Mouse (Mus musculus) liver, embryonic 11.5 days (tissue): Measurements from ENCODE around the gene Ncoa5. TPM values are rescaled to one million over a fixed set of nuclear protein-coding genes. Genes with fewer than 3 reads are reported as not detected.

Experiments
- ATAC-seq: fragments of 200-750 bp; cut with Nextera tagmentation; replicated peaks from 2 replicates; pipeline ENCODE4 v1.8.0; 2017; ENCODE audit warnings: moderate number of reproducible peaks, mild to moderate bottlenecking, moderate TSS enrichment, moderate library complexity; ENCODE audit not compliant: low FRiP score
- DNase-seq: peaks from one replicate; pipeline ENCODE4 v3.0.0-alpha.2; 2017; ENCODE audit warnings: low spot score
- H3K27ac ChIP-seq: fragments of 300-500 bp; sonication (generic); 2 replicates; pipeline ENCODE4 v1.5.1; 2014; ENCODE audit warnings: mild to moderate bottlenecking, low read depth, low read length, control low read depth
- H3K27me3 ChIP-seq: fragments of 300-500 bp; sonication (generic); replicated peaks from 2 replicates; pipeline ENCODE4 v1.6.1; 2014; ENCODE audit warnings: low read length, mixed read lengths; ENCODE audit not compliant: control insufficient read depth, insufficient read depth
- H3K36me3 ChIP-seq: fragments of 300-500 bp; sonication (generic); 2 replicates; pipeline ENCODE4 v1.6.1; 2014; ENCODE audit warnings: mild to moderate bottlenecking, low read length, moderate library complexity, mixed read lengths; ENCODE audit not compliant: control insufficient read depth, insufficient read depth
- H3K4me1 ChIP-seq: fragments of 300-500 bp; sonication (generic); replicated peaks from 2 replicates; pipeline ENCODE4 v1.6.1; 2014; ENCODE audit warnings: low read length, mixed read lengths; ENCODE audit not compliant: control insufficient read depth, insufficient read depth
- H3K4me2 ChIP-seq: fragments of 300-500 bp; sonication (generic); 2 replicates; pipeline ENCODE4 v1.6.1; 2014; ENCODE audit warnings: mild to moderate bottlenecking, control low read depth, moderate library complexity
- H3K4me3 ChIP-seq: fragments of 300-500 bp; sonication (generic); 2 replicates; pipeline ENCODE4 v1.5.1; 2014; ENCODE audit warnings: low read depth, low read length, control low read depth
- H3K9ac ChIP-seq: fragments of 300-500 bp; sonication (generic); 2 replicates; pipeline ENCODE4 v1.6.1; 2014; ENCODE audit warnings: low read depth, low read length, control low read depth
- H3K9me3 ChIP-seq: fragments of 300-500 bp; sonication (generic); 2 replicates; pipeline ENCODE4 v1.6.1; 2016; ENCODE audit warnings: low read length, inconsistent platforms, mixed read lengths; ENCODE audit not compliant: control insufficient read depth
- WGBS: fragments of 180-500 bp; shearing (Covaris S2); extraction: QIAGEN DNeasy Blood & Tissue Kit; methylation state at CpG from one replicate; pipeline ENCODE4 v1.1.7; 2014; 5-methylcytosine and 5-hydroxymethylcytosine counted together
- polyA plus RNA-seq: library from polyadenylated mRNA; unstranded; fragments of >200 nt; fragmentation: Nextera tagmentation; extraction: Ambion mirVana; gene quantifications from 2 replicates; pipeline ENCODE4 v1.2.1, GENCODE M21; 2014

Gene Ncoa5
- polyA plus RNA-seq, 1 experiment from 2014 or later, result 45.9 TPM

DNA sequence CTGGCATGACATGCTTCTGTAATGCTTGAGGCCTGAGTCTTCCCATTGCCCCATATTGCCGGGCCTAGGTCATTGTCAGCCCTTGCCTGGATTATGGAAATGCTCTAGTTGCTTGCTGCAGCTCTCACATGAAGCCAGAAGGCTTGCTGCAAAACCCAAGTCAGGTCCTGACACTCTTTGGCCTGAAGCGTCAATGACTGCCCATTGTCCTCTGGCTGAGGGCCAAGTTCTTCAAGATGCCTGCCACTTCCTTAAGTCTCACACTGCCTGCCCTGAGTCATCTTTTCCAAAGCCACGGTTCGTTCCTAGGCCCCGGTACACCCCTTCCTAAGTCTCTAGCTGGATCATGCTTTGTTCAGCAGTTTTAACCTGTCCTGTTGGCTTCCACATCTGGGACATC is 62.0 kb downstream of the Ncoa5 start:
- H3K4me3 ChIP-seq, result no peak overlapping the region
- ATAC-seq (no peak), DNase-seq (no peak)
- H3K36me3 ChIP-seq, result no peaks in the 10 kb centered on the region
- H3K9ac ChIP-seq, result no peak overlapping the region
- H3K27me3 ChIP-seq, result peaks cover 59% of the 10 kb centered on the region
- peaks cover 6% of the 10 kb centered on the region for H3K4me1 ChIP-seq
- H3K27ac ChIP-seq, result no peak overlapping the region
- WGBS, result 45% methylated on average over 5 of the region's 5 CpGs
- no peak overlapping the region for H3K4me2 ChIP-seq
- no peaks in the 10 kb centered on the region for H3K9me3 ChIP-seq

DNA sequence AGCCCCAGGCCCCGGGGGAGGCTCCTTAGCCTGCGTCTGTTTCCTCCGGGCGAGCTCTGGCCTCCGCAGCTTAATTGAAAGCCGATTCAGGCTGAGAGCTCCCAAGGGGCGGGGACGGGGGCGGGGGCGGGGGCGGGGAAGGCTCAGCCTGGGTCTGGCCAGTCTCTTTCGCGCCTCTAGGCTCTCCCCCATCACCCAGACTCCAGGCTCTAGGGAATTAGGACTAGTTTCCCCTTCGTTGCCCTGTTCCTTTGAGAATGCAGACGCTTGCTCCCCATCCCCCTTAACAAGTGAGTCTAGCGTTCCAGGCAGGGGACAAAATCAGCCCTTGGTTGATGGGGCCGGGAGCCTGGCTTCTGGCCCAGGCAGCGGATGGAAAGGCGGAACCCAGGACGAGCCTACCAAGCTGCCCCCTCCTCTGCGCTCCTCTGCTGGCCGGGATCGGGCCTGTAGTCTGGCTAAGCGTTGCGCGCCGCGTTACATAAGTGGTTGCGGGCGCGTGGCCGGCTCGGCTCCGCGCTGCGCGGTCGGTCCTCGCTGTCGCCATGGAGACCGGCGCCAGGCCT is 64.0 kb downstream of the Ncoa5 start:
- Histone ChIP-seq H3K4me2 (peak overlapping the region; percentile 31), H3K4me1 (peaks cover 7% of the 10 kb centered on the region), H3K4me3 (no peak overlapping the region), H3K27ac (no peak overlapping the region), H3K9me3 (no peaks in the 10 kb centered on the region), H3K27me3 (peaks cover 78% of the 10 kb centered on the region), H3K36me3 (no peaks in the 10 kb centered on the region), H3K9ac (no peak overlapping the region)
- ATAC-seq (no peak), DNase-seq (no peak)
- 2% methylated on average over 42 of the region's 42 CpGs for WGBS

DNA sequence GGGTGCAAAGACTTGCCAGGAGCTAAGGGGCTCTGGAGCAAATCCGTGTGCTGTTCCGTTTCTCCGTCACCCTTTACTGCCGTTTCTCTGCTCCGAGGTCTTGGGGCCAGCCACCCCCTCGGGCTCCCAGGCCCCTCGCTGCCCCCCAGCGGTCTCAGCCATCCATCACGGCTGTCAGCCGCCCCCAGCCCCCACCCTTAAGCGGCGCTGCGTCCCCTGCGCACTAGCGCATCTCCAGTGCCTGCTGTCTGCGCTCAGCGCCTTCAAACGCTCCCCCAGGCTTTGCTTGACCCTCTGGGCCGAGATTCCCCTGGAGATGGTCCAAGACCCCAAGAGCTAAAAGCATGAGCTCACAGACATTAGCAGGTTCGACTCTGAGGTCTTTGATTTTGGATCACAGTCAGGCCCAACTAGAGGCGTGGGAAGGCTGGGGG is 65.3 kb downstream of the Ncoa5 start:
- no peak for ATAC-seq

DNA sequence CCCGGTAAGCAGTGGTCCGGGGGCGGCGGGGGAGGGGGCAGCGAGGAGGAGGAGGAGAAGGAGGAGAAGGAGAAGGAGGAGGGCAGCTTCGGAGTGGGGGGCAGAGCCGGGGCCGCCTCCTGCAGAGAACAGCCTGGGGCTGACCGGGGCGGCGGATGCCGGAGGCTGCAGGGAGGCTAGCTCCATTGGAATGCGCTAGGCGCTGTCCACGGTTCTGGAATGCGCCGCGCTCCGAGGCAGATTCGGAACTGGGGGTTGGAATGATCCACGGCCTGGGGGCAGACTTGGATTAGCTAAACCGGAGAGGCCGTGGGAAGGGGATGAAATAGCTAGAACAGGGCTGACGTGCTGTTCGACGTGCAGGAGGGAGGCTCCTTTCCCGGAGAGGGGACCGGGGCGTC is 66.2 kb downstream of the Ncoa5 start:
- no peaks in the 10 kb centered on the region for H3K36me3 ChIP-seq
- WGBS, result under 1% methylated on average over 29 of the region's 29 CpGs
- no peak overlapping the region for H3K9ac ChIP-seq
- H3K27ac ChIP-seq, result no peak overlapping the region
- peak overlapping the region; percentile 31; the same call in 1 of the 2 replicates for H3K4me3 ChIP-seq
- DNase-seq (peak; percentile 78), ATAC-seq (no peak)
- no peaks in the 10 kb centered on the region for H3K9me3 ChIP-seq
- peaks cover 82% of the 10 kb centered on the region for H3K27me3 ChIP-seq
- peaks cover 7% of the 10 kb centered on the region for H3K4me1 ChIP-seq
- H3K4me2 ChIP-seq, result peak overlapping the region; percentile 52

More for the DNA sequence above, 65.3 kb downstream of the Ncoa5 start:
- Histone ChIP-seq H3K9me3 (no peaks in the 10 kb centered on the region), H3K27ac (no peak overlapping the region), H3K4me3 (no peak overlapping the region), H3K36me3 (no peaks in the 10 kb centered on the region), H3K4me2 (no peak overlapping the region), H3K4me1 (peaks cover 7% of the 10 kb centered on the region), H3K27me3 (peaks cover 84% of the 10 kb centered on the region), H3K9ac (no peak overlapping the region)
- 4% methylated on average over 21 of the region's 21 CpGs for WGBS
- DNase-seq, result no peak

DNA sequence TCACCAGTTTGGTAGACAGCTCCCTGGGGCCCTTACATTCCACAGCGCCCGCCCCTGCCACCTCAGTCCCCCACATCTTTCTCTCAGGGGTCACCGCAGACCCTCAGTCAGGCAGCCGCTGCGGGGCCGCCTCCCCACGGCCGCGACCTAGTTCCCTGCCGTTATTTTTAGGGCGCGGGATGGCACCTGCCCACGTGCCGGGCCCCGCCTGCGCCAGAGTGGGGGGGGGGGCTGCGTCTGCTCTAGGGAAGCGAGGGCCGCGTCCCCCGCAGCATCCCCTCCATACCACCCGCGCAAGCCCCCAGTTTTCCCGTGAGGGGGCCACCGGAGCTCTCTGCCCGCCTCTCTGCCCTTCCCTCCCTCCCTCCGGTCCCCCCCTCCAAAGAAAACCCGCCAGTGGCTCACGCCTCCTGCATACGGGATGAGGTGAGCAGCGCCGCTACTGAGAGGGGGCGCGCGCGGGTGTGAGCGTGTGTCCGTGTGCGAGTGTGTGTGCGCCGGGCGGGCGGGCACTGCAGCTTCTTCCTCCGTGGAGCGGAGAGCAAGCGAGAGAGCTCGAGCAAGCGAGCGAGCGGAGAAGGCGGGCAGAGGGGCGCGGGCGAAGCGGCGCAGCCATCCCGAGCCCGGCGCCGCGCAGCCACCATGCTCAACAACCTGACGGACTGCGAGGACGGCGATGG is 66.8 kb downstream of the Ncoa5 start:
- DNase-seq, result no peak
- Histone ChIP-seq H3K27me3 (peaks cover 78% of the 10 kb centered on the region), H3K4me3 (peak overlapping the region; percentile 31; the same call in 1 of the 2 replicates), H3K4me2 (peak overlapping the region; percentile 52), H3K4me1 (peaks cover 7% of the 10 kb centered on the region), H3K27ac (no peak overlapping the region), H3K9ac (no peak overlapping the region), H3K9me3 (no peaks in the 10 kb centered on the region), H3K36me3 (no peaks in the 10 kb centered on the region)
- ATAC-seq, result no peak
- WGBS, result 4% methylated on average over 65 of the region's 65 CpGs

DNA sequence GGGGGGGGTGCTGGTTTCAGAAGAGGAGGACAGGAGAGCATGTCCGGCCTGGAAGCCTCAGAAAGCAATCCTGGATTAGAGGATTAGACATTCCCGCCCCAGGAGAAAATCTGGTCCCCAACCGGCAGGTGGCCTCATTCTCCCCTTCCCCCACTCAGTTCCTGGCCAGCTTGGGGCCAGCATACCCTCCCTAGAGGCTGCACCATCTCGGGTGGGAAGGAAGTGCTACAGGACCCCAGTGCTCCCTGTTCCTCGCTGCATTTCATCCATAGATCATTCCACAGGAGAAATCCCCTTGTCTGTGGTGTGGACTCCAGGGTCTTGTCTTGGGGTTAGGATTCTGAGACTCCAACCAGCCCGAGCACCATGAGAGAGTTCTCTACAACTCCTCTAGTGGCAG is 67.5 kb downstream of the Ncoa5 start:
- 13% methylated on average over 6 of the region's 6 CpGs for WGBS
- Histone ChIP-seq H3K27me3 (peaks cover 71% of the 10 kb centered on the region), H3K27ac (no peak overlapping the region), H3K9me3 (no peaks in the 10 kb centered on the region), H3K36me3 (no peaks in the 10 kb centered on the region), H3K4me2 (no peak overlapping the region), H3K4me3 (no peak overlapping the region), H3K4me1 (peaks cover 7% of the 10 kb centered on the region), H3K9ac (no peak overlapping the region)
- no peak for DNase-seq
- ATAC-seq, result no peak

DNA sequence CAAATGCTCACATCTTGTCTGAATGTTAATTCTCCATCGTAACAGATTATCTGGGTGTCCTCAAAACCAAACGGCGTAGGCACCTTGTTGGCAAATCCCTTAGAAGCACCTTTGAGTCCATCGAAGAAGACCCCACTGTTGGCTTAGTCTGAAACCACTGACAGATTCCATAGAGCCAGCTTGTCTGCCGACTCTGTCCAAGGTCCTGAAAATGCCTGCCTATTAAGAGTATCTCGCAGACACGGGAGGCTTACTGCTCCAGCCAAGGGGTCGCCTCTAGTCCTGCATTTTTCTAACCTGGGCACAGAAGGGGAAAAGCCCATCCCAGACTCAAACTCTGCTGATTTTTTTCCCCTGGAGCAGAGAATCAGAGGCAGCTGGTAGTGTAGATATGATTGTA is 68.3 kb downstream of the Ncoa5 start:
- H3K27me3 ChIP-seq, result peaks cover 63% of the 10 kb centered on the region
- 19% methylated on average over 8 of the region's 8 CpGs for WGBS
- no peak overlapping the region for H3K4me2 ChIP-seq
- peaks cover 7% of the 10 kb centered on the region for H3K4me1 ChIP-seq
- no peak overlapping the region for H3K9ac ChIP-seq
- H3K36me3 ChIP-seq, result no peaks in the 10 kb centered on the region
- no peaks in the 10 kb centered on the region for H3K9me3 ChIP-seq
- no peak overlapping the region for H3K4me3 ChIP-seq
- ATAC-seq (no peak), DNase-seq (no peak)
- H3K27ac ChIP-seq, result no peak overlapping the region

DNA sequence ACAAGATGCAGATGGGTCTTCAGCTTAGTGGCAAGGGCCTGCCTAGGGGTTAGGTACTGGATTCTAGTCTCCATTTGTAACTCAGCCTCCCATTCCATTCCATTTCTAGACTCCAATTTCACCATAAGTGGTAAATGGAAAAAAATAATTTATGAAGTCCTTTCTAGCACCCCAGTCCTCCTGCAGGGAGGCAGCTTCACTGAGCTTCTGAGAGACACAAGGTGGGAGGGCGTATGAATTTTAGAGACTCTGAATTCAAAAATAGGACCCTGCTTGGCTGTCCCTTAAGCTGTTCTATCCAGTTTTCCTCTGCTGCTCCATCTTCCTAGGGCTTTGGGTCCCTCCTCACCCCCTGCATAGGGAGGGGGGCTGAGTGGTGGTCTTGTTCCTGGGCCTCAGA is 69.7 kb downstream of the Ncoa5 start:
- no peak overlapping the region for H3K27ac ChIP-seq
- WGBS, result 73% methylated on average over 1 of the region's 1 CpGs
- ATAC-seq, result no peak
- no peak overlapping the region for H3K4me3 ChIP-seq
- no peak for DNase-seq
- peaks cover 49% of the 10 kb centered on the region for H3K27me3 ChIP-seq
- H3K4me2 ChIP-seq, result no peak overlapping the region
- peaks cover 11% of the 10 kb centered on the region for H3K4me1 ChIP-seq
- H3K9ac ChIP-seq, result no peak overlapping the region
- H3K9me3 ChIP-seq, result no peaks in the 10 kb centered on the region
- H3K36me3 ChIP-seq, result no peaks in the 10 kb centered on the region
